Mouse (Mus musculus) limb, embryonic 13.5 days (tissue): ENCODE data around the gene Lrrc8b. TPM values are rescaled to one million over a fixed set of nuclear protein-coding genes. Genes with fewer than 3 reads are reported as not detected.
A peak's percentile ranks its signal among the peaks of the same experiment; 100 is the strongest.

Experiments
- ATAC-seq: fragments of 200-750 bp; cut with Nextera tagmentation; 2 replicates; pipeline ENCODE4 v1.8.0; 2017; ENCODE audit warnings: low read depth, moderate number of reproducible peaks, moderate TSS enrichment; ENCODE audit not compliant: low FRiP score
- H3K27ac ChIP-seq: fragments of 300-500 bp; sonication (generic); 2 replicates; pipeline ENCODE4 v1.5.1; 2015; ENCODE audit warnings: inconsistent platforms, mild to moderate bottlenecking, moderate library complexity
- H3K27me3 ChIP-seq: fragments of 300-500 bp; sonication (generic); 2 replicates; pipeline ENCODE4 v1.6.1; 2015; ENCODE audit warnings: mild to moderate bottlenecking, inconsistent platforms
- H3K36me3 ChIP-seq: fragments of 300-500 bp; sonication (generic); 2 replicates; pipeline ENCODE4 v1.6.1; 2015; ENCODE audit warnings: inconsistent platforms, mild to moderate bottlenecking, moderate library complexity
- H3K4me1 ChIP-seq: fragments of 300-500 bp; sonication (generic); 2 replicates; pipeline ENCODE4 v1.6.1; 2015; ENCODE audit warnings: inconsistent platforms
- H3K4me2 ChIP-seq: fragments of 300-500 bp; sonication (generic); replicated peaks from 2 replicates; pipeline ENCODE4 v1.6.1; 2015; ENCODE audit warnings: inconsistent platforms, mild to moderate bottlenecking, moderate library complexity
- H3K4me3 ChIP-seq: fragments of 300-500 bp; sonication (generic); 2 replicates; pipeline ENCODE4 v1.5.1; 2015; ENCODE audit warnings: moderate library complexity, mild to moderate bottlenecking, inconsistent platforms
- H3K9ac ChIP-seq: fragments of 300-500 bp; sonication (generic); 2 replicates; pipeline ENCODE4 v1.6.1; 2015; ENCODE audit warnings: mild to moderate bottlenecking, inconsistent platforms
- H3K9me3 ChIP-seq: fragments of 300-500 bp; sonication (generic); 2 replicates; pipeline ENCODE4 v1.6.1; 2016; ENCODE audit warnings: inconsistent platforms
- WGBS: fragments of 180-500 bp; shearing (Covaris S2); methylation state at CpG from one replicate; pipeline ENCODE4 v1.1.7; 2015; 5-methylcytosine and 5-hydroxymethylcytosine counted together
- polyA plus RNA-seq: library from polyadenylated mRNA; unstranded; fragments of >200 nt; fragmentation: Nextera tagmentation; extraction: Ambion mirVana; gene quantifications from 2 replicates; pipeline ENCODE4 v1.2.1, GENCODE M21; 2015

Lrrc8b gene
- polyA plus RNA-seq, 1 experiment from 2014 or later: 3.2 TPM

- ATAC-seq: no peak
- WGBS: 94% methylated on average over 6 of the region's 6 CpGs
- no peak overlapping the region for H3K4me3 ChIP-seq
These were observed 93.2 kb downstream of the Lrrc8b start for GRCm38 (mm10) chr5:105508813-105509212.

GRCm38 (mm10) chr5:105512297-105512696 lies 96.7 kb downstream of the Lrrc8b start:
- 50% methylated on average over 4 of the region's 4 CpGs for WGBS
- Histone ChIP-seq H3K4me3 (no peak overlapping the region), H3K27me3 (peaks cover 1% of the 10 kb centered on the region; the same call in 1 of the 2 replicates), H3K4me2 (no peak overlapping the region), H3K4me1 (no peaks in the 10 kb centered on the region), H3K9me3 (no peaks in the 10 kb centered on the region), H3K36me3 (no peaks in the 10 kb centered on the region), H3K9ac (no peak overlapping the region), H3K27ac (no peak overlapping the region)
- no peak for ATAC-seq

More at GRCm38 (mm10) chr5:105508813-105509212, 93.2 kb downstream of the Lrrc8b start:
- Histone ChIP-seq H3K9ac (no peak overlapping the region), H3K27ac (no peak overlapping the region), H3K4me2 (no peak overlapping the region), H3K36me3 (no peaks in the 10 kb centered on the region), H3K9me3 (no peaks in the 10 kb centered on the region), H3K4me1 (no peaks in the 10 kb centered on the region), H3K27me3 (no peaks in the 10 kb centered on the region)

- no peaks in the 10 kb centered on the region for H3K36me3 ChIP-seq
- H3K9me3 ChIP-seq: no peaks in the 10 kb centered on the region
- no peak overlapping the region for H3K9ac ChIP-seq
- H3K4me1 ChIP-seq: peaks cover 14% of the 10 kb centered on the region
- no peak for ATAC-seq
- H3K4me3 ChIP-seq: no peak overlapping the region
- 47% methylated on average over 6 of the region's 6 CpGs for WGBS
- no peak overlapping the region for H3K4me2 ChIP-seq
- H3K27ac ChIP-seq: no peak overlapping the region
- peaks cover 8% of the 10 kb centered on the region for H3K27me3 ChIP-seq
These were observed 100.0 kb downstream of the Lrrc8b start for GRCm38 (mm10) chr5:105515532-105515931.

DNA sequence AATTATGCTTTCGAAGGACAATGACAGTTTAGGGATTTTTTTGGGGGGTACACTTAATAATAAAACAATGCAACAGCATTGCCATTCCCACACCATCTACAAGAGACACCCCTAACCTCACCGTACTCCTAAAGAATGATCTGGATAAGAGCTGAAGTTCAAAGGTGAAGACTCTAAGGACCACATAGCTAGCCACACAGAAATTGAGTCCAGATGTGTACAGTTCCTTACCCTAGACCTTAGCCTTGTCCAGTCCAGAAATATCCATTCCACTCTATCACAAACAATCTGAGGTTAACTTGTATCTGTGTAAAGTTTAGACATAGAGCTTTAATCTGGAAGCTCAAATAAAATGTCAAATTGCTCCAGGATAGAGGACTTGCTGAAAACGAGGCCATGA lies 100.7 kb downstream of the Lrrc8b start:
- no peaks in the 10 kb centered on the region for H3K36me3 ChIP-seq
- H3K4me2 ChIP-seq: no peak overlapping the region
- peaks cover 21% of the 10 kb centered on the region for H3K4me1 ChIP-seq
- no peaks in the 10 kb centered on the region for H3K9me3 ChIP-seq
- H3K9ac ChIP-seq: no peak overlapping the region
- no peak overlapping the region for H3K27ac ChIP-seq
- no peak overlapping the region for H3K4me3 ChIP-seq
- peaks cover 8% of the 10 kb centered on the region for H3K27me3 ChIP-seq
- ATAC-seq: no peak
- 35% methylated on average over 3 of the region's 3 CpGs for WGBS

DNA sequence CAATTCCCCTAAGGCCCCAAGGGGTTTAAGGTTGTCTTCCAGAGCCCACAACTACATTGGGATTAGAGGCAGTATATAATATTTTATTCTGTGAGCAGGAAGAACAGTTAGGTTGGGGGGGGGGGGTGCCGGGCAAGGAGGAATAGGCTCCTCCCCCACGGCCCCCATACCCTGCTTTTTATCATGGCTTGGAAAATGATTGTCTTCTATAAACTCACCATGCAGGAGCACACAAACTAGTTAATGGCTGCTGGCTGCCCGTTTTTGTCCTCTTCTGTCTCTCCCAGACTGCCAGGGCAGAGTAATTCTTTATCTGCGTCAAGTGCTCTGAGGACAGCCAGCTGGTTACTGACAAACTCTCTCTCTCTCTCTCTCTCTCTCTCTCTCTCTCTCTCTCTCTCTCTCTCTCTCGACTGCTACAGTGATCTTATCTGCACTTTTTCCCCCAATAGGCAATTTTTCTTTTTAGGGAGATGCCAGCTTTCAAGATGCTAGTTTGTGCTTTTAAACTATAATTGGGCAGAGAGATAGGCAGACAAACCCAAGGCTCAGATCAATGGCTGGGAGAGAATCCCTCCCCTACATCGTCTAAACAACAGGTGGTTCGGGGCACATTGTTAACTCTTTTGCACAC lies 102.5 kb downstream of the Lrrc8b start:
- Histone ChIP-seq H3K9me3 (no peaks in the 10 kb centered on the region), H3K4me1 (peaks cover 21% of the 10 kb centered on the region), H3K27ac (no peak overlapping the region), H3K4me2 (peak overlapping the region; percentile 86), H3K36me3 (no peaks in the 10 kb centered on the region), H3K27me3 (peaks cover 8% of the 10 kb centered on the region), H3K9ac (no peak overlapping the region), H3K4me3 (peak overlapping the region; percentile 69)
- no peak for ATAC-seq
- WGBS: 22% methylated on average over 7 of the region's 7 CpGs

GRCm38 (mm10) chr5:105518626-105519095 lies 103.1 kb downstream of the Lrrc8b start:
- Histone ChIP-seq H3K9me3 (no peaks in the 10 kb centered on the region), H3K27me3 (peaks cover 8% of the 10 kb centered on the region), H3K36me3 (no peaks in the 10 kb centered on the region), H3K4me3 (peak overlapping the region; percentile 69), H3K4me2 (peak overlapping the region; percentile 86), H3K27ac (peak overlapping the region; percentile 77; the same call in 1 of the 2 replicates), H3K9ac (peak overlapping the region; percentile 82), H3K4me1 (peaks cover 21% of the 10 kb centered on the region)
- WGBS: under 1% methylated on average over 16 of the region's 16 CpGs
- no peak; the same call in 1 of the 2 replicates for ATAC-seq

GRCm38 (mm10) chr5:105519096-105519975 lies 103.8 kb downstream of the Lrrc8b start, which contains the start of gene Lrrc8c:
Gene Lrrc8c, plus strand, starts transcription at chr5:105519388.
- peaks cover 21% of the 10 kb centered on the region for H3K4me1 ChIP-seq
- H3K4me2 ChIP-seq: peak within 1 kb of the TSS; percentile 86
- no peaks in the 10 kb centered on the region for H3K9me3 ChIP-seq
- peak; percentile 92 for ATAC-seq
- H3K27me3 ChIP-seq: peaks cover 8% of the 10 kb centered on the region
- WGBS: 0% methylated on average over 71 of the region's 93 CpGs
- peak within 1 kb of the TSS; percentile 82 for H3K9ac ChIP-seq
- H3K4me3 ChIP-seq: peak within 1 kb of the TSS; percentile 69
- no peaks in the 10 kb centered on the region for H3K36me3 ChIP-seq
- peak within 1 kb of the TSS; percentile 77 for H3K27ac ChIP-seq

DNA sequence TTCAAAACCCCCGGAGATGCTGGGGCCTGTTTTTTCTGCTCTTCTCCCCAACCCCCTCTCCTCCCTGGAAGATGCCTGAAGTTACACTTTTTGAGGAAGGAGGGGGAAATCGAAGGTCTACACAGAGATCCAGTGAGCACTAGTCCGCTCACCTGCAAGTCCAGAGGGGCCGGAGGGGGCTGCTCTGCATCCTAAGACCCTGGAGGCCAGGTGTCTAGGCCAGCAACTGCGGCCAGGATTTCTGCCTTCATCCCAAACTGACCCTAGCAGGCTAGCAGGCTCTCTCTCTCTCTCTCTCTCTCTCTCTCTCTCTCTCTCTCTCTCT lies 104.4 kb downstream of the Lrrc8b start:
- peak; percentile 10; the same call in 1 of the 2 replicates for ATAC-seq
- Histone ChIP-seq H3K36me3 (no peaks in the 10 kb centered on the region), H3K27ac (peak overlapping the region; percentile 77; the same call in 1 of the 2 replicates), H3K9me3 (no peaks in the 10 kb centered on the region), H3K27me3 (peaks cover 8% of the 10 kb centered on the region), H3K4me3 (peak overlapping the region; percentile 69), H3K9ac (peak overlapping the region; percentile 82), H3K4me2 (peak overlapping the region; percentile 86), H3K4me1 (peaks cover 21% of the 10 kb centered on the region)
- WGBS: 5% methylated on average over 5 of the region's 5 CpGs

GRCm38 (mm10) chr5:105520442-105520965 lies 104.9 kb downstream of the Lrrc8b start:
- Histone ChIP-seq H3K4me2 (peak overlapping the region; percentile 86), H3K9me3 (no peaks in the 10 kb centered on the region), H3K4me1 (peaks cover 21% of the 10 kb centered on the region), H3K9ac (peak overlapping the region; percentile 82; the same call in 1 of the 2 replicates), H3K36me3 (no peaks in the 10 kb centered on the region), H3K27me3 (peaks cover 8% of the 10 kb centered on the region), H3K27ac (no peak overlapping the region), H3K4me3 (peak overlapping the region; percentile 69)
- 51% methylated on average over 9 of the region's 9 CpGs for WGBS
- no peak for ATAC-seq

- Histone ChIP-seq H3K9ac (no peak overlapping the region), H3K36me3 (peaks cover 14% of the 10 kb centered on the region; the same call in 1 of the 2 replicates), H3K4me2 (no peak overlapping the region), H3K9me3 (no peaks in the 10 kb centered on the region), H3K4me1 (peaks cover 18% of the 10 kb centered on the region), H3K27ac (no peak overlapping the region), H3K27me3 (no peaks in the 10 kb centered on the region), H3K4me3 (no peak overlapping the region)
- 72% methylated on average over 3 of the region's 3 CpGs for WGBS
- ATAC-seq: no peak
These were observed 107.9 kb downstream of the Lrrc8b start for GRCm38 (mm10) chr5:105523452-105523851.

DNA sequence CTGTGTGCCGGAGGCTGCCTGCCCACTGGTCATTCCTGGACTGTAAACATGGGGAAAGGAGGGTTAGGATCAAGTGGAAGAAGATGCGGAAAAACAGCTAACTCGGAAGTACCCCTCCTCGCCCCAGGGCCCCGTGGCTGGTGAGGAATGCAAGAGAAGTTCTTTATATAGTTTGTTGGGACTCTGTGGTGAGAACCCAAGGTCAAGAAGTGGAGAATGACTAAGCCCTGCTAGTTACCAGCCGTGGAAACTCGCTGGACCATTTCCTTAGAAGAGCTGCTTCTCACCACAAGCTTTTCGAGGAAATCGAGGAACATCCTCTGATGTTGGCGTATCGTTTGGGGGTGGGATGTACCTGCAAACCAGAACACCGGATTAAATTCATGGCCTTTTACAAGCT lies 109.4 kb downstream of the Lrrc8b start:
- ATAC-seq: no peak
- H3K9me3 ChIP-seq: no peaks in the 10 kb centered on the region
- no peak overlapping the region for H3K4me2 ChIP-seq
- H3K9ac ChIP-seq: no peak overlapping the region
- peaks cover 15% of the 10 kb centered on the region; the same call in 1 of the 2 replicates for H3K36me3 ChIP-seq
- H3K27ac ChIP-seq: no peak overlapping the region
- H3K4me3 ChIP-seq: no peak overlapping the region
- WGBS: 90% methylated on average over 12 of the region's 12 CpGs
- H3K27me3 ChIP-seq: no peaks in the 10 kb centered on the region
- peaks cover 12% of the 10 kb centered on the region for H3K4me1 ChIP-seq

DNA sequence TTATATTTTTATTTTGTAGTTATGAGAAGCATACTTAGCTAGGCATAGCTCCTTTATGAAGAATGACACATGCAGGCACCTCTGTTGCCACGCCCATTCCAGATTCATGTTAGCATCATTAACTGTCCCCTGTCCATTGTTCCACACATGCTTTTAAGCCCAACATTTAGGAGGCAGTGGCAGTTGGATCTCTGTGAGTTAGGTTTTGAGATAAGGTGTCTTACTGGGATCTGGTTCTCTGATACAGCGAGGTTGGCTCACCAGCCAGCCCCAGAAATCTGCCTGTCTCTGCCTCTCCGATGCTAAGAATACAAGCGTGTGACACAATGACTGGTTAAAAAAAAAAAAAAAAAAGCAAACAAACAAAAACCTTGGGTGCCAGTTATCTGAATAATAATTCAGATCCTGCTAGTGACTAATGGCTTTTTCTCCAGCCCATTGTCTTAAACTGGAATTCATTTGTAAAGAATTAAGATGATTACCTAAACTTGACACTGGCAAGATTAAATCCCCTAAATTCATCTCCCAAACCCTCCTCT lies 110.6 kb downstream of the Lrrc8b start:
- no peak overlapping the region for H3K4me2 ChIP-seq
- H3K4me1 ChIP-seq: peaks cover under 1% of the 10 kb centered on the region
- WGBS: 93% methylated on average over 4 of the region's 4 CpGs
- no peak for ATAC-seq
- H3K27me3 ChIP-seq: no peaks in the 10 kb centered on the region
- no peak overlapping the region for H3K4me3 ChIP-seq
- H3K36me3 ChIP-seq: peaks cover 15% of the 10 kb centered on the region; the same call in 1 of the 2 replicates
- no peaks in the 10 kb centered on the region for H3K9me3 ChIP-seq
- no peak overlapping the region for H3K9ac ChIP-seq
- H3K27ac ChIP-seq: no peak overlapping the region
